Mouse (Mus musculus) cerebellum, postnatal 36 days (tissue): ENCODE measurements around the gene Wnt4.

Experiments used
- DNase-seq, 2 experiments: peaks; one replicate each; pipeline ENCODE4 v3.0.0; 2021 to 2022; ENCODE audit warnings: mixed read lengths in 2 of 2

Wnt4 gene

DNA sequence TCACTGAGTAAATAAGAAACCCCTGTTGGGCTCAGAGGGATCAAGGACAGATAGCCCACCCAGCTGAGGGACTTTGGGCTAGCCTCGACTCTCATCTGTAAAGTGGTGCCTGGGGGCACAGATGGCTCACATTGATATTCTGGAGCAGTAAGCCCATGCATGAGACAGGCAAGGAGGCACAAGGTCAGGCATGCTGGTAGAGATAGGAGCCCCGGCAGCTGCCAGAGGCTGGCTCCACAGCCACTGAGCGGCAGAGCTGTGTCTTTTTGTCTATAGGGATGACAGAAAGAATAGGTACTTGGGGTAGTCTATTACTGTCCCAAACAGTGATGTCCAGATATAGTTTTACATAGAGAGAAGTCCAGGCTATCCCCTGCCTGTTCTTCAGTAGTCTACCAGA, 4.0 kb downstream of the Wnt4 start:
- no peak for DNase-seq

DNA sequence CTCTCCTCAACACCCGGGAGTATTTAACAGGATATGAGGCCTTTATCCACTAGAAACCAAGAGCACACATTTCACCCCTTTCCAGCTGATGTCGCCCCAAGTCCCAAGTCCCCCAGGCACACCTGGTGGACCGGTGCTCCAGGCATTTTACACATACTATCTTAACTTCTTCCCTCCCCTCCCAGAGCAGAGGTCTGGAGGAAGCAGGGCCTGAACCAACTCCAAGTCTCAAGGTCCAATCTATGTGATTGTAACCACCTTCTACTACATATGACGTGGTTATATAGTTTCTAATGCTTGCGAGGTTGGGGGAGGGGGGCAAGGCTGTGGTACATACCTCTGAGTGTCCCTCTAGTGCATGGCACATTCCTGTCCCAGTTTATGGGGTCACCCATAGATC, 4.8 kb downstream of the Wnt4 start:
- no peak for DNase-seq

DNA sequence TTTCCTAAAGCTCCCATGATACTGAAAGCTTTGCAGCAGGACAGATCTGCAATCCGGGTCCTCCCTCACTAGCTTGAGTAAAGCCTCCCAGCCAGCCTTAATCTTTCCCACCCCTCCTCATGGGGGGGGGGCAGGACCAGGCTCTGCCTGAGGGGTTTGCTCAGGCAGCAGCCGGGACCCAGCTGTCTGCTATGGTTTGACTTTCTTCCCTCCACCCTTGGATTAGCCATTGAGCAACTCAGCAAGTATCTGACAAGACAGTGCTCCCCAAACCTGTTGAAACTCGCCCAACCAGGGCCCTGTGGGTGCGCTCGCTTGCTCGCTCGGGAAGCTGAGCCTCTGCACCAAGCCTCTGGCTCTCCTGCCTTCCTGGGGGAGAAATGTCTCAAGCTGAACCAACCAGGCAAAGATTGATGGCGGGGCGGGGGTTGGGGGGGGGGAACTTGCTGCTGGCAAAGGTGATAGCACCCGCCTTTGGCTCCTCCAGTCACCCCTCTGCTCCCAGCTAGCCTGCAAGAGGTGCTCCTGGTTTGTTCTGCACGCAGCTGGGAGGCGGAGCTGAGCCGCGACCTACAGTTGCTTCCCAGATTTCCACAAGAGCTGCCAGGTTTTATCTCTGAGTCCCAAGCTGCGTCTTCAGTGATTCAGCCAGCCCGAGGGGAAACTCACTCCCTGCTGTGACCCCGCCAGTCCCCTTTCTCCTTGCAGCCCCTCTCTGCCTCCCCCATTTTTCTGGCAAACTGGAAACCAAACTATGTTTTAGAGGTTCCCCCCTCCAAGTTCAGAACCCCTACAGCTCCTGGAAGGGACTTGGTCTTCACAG, 5.5 kb downstream of the Wnt4 start:
- no peak for DNase-seq

- DNase-seq: no peak
Observed at GRCm38 (mm10) chr4:137283407-137283732, 6.1 kb downstream of the Wnt4 start.

- DNase-seq: no peak
Observed at GRCm38 (mm10) chr4:137285876-137286661, 8.8 kb downstream of the Wnt4 start.

DNA sequence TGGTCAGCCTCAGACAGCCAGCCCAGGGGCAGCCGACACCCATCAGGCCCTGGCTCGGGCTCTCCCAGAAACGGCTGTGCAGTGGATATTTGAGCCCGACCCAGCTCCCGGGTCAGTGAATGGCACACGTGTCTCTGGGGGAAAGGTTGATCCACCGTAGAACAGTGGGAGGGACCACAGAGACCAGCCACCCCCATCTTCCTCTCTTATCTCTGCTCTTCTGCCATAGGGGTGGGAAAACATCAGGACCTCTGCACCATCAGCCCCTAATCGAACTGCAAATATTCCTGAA, 9.3 kb downstream of the Wnt4 start:
- DNase-seq: no peak

- DNase-seq: no peak
Observed at GRCm38 (mm10) chr4:137287206-137287605, 9.9 kb downstream of the Wnt4 start.

GRCm38 (mm10) chr4:137287818-137288217, 10.5 kb downstream of the Wnt4 start:
- DNase-seq: peak; percentile 53 to 56

- no peak for DNase-seq
Observed at GRCm38 (mm10) chr4:137289701-137290100, 12.4 kb downstream of the Wnt4 start.

GRCm38 (mm10) chr4:137290250-137290649, 13.0 kb downstream of the Wnt4 start:
- peak; percentile 71 to 72 for DNase-seq

- no peak for DNase-seq
Observed at GRCm38 (mm10) chr4:137292625-137293024, 15.3 kb downstream of the Wnt4 start.

DNA sequence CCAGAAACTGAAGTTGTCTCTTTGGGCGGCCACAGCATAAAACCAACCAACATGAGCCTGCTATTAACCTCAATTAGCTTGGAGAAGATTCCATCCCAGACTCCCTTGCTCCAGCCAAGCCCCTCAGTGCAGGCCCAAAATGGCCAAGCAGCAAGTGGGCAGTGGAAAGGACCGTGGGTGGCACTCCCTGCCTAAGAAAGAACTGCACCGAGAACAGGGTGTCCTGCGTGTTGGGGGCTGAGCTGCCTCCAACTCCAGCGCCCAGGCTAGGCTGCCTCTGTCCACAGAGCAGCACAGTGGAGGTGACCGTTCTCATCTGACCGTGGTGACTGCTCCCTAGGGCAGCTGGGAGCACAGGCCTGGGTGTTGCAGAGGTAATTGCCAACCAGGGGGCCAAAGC, 16.7 kb downstream of the Wnt4 start:
- no peak for DNase-seq

DNA sequence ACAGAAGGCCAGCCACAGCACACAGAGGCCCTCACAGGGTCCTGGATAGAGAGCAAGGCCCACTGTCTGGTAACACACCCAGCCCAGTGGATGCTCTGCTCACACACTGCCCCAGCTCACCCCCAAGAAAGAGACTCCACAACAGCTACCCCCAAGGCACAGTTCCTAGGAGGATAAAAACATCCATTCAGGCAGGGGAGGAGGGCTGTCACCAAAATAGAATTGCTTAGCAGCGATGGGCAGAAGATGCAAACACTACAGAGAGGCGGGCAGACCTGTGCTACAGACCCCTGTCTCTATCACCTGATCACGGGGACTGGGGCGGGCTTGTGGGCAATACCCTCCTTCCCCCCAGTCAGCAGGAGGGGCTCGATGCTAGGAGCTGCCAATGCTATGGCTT, 17.2 kb downstream of the Wnt4 start:
- DNase-seq: no peak

GRCm38 (mm10) chr4:137294951-137295350, 17.7 kb downstream of the Wnt4 start:
- DNase-seq: no peak

DNA sequence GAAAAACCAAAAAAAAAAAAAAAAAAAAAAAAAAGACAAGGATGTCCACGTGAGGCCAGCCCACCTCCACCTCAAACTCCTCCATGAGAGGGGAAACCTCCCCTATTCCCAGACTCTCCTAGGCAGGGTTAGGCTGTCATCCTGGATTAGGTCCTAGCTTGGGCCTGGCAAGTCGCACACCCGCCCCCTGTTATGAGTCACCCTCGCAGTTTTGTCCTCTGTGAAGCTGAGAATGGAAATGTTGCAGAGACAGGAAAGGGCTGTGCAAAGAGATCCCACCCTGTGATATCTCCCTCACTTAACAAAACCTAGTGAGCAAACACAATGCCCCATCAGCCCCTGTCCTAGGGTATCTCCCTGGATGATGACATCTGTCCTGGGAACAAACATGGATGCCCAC, 20.3 kb downstream of the Wnt4 start:
- no peak for DNase-seq

- DNase-seq: no peak
Observed at GRCm38 (mm10) chr4:137298406-137298805, 21.1 kb downstream of the Wnt4 start.

GRCm38 (mm10) chr4:137300227-137300626, 22.9 kb downstream of the Wnt4 start:
- DNase-seq: no peak

DNA sequence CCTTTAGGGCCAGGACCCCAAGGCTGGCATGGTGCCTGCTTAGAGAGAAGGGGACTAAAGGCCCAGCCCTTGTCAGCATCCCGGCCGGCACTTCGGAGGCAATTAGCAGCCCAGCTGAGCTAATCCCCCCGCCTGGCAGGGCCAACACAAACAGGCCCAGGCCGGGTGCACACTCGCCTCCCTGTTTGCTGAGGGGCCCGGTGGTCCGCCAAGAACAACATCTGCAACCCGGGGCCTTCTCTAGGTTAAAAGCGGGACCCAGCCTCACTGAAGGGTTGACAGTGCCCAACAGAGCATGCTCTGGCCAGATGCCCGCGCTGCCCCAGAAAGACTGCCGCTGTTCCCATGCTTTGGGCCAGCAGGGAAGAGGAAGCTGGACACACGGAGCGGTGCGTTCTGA, 24.3 kb downstream of the Wnt4 start:
- no peak for DNase-seq

GRCm38 (mm10) chr4:137304106-137304505, 26.8 kb downstream of the Wnt4 start:
- no peak for DNase-seq

- no peak for DNase-seq
Observed at GRCm38 (mm10) chr4:137305066-137305465, 27.8 kb downstream of the Wnt4 start.

- DNase-seq: no peak
Observed at GRCm38 (mm10) chr4:137305831-137306576, 28.7 kb downstream of the Wnt4 start.

DNA sequence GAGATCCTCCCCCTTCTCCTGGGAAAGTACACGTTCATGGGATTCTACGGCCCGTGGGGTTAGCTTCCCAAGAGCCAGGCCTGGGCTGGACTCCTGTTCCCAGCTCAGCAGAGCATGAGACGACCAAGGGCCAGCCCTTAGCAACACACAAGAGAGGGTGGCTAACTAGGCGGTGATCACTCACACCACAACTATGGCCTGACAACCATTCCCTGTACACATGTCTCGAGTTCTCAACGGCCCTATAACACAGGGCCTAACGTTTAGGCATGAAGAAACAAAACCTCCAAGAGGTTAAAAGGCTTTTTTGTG, 29.2 kb downstream of the Wnt4 start:
- no peak for DNase-seq

- no peak for DNase-seq
Observed at GRCm38 (mm10) chr4:137306991-137307706, 29.9 kb downstream of the Wnt4 start.
